8 mouse cellular contexts compared by ENCODE assay signal in genomic region chr5:150521937-150522866, GRCm38 (mm10). TPM values are rescaled to one million over a fixed set of nuclear protein-coding genes. Genes with fewer than 3 reads are reported as not detected.
A peak's percentile ranks its signal among the peaks of the same experiment; 100 is the strongest.
DNase-seq lines count a peak whose midpoint lies in the region; ATAC-seq and TF ChIP-seq lines count a peak whose summit lies in the region.

Gene Brca2 (plus strand): TSS chr5:150522630.

- H3K4me1 ChIP-seq in hindbrain, embryonic 15.5 days (replicated peaks) = peaks cover 13% of the 10 kb centered on the region

- H3K9me3 ChIP-seq in hindbrain, embryonic 15.5 days = no peaks in the 10 kb centered on the region

- peak within 1 kb of the TSS; percentile 69 for H3K4me3 ChIP-seq in hindbrain, embryonic 15.5 days

- ATAC-seq in Patski = peak; percentile 89
- peak; percentile 94 for ATAC-seq in hindbrain, embryonic 15.5 days (ENCODE audit: low FRiP score, low read depth)

- no peaks in the 10 kb centered on the region for H3K36me3 ChIP-seq in hindbrain, embryonic 15.5 days

- CTCF ChIA-PET in Patski (lab: Charles Lee) = interaction anchor here (2.0 to 3.2 kb wide), 2 partner anchors 12 to 143 kb away, joined by 8 to 13 read pairs; partner anchors contain the start of gene N4bp2l2

- H3K4me2 ChIP-seq in hindbrain, embryonic 15.5 days = peak within 1 kb of the TSS; percentile 65

- in situ Hi-C loops in Patski (cut with MboI; ENCODE audit: low pct_unique_long_range_greater_than_20kb) = no loop called here

- 5% methylated on average over 63 of the region's 63 CpGs for WGBS in hindbrain, embryonic 15.5 days

- POLR2A ChIA-PET in Patski (lab: Charles Lee) = interaction anchor here (0.6 to 1.4 kb wide), 3 partner anchors 144 to 243 kb away, joined by 3 to 4 read pairs (median 3); partner anchors contain the start of gene N4bp2l2

- H3K9ac ChIP-seq in hindbrain, embryonic 15.5 days = peak within 1 kb of the TSS; percentile 76

- no peak for DNase-seq in Patski (ENCODE audit: low read depth, low spot score)
- DNase-seq in cerebellum, postnatal 14 days = peak; percentile 95 to 96
- DNase-seq in frontal cortex, postnatal 25 days (ENCODE audit: low spot score in 2 of 2) = peak; percentile 79 to 90
- peak; percentile 76 for DNase-seq in left cerebral cortex, adult 11 months (ENCODE audit: low spot score)
- DNase-seq in lung, postnatal 4 days = peak; percentile 93 to 94
- peak; percentile 83 for DNase-seq in retina, postnatal 7 days (ENCODE audit: low read depth, low spot score)
- DNase-seq in urinary bladder, adult 2 months (ENCODE audit: low spot score) = peak; percentile 90

- no peak for TF ChIP-seq CTCF in Patski (IDR thresholded peaks at IDR 0.05)

- no peaks in the 10 kb centered on the region for H3K27me3 ChIP-seq in Patski
- no peaks in the 10 kb centered on the region for H3K27me3 ChIP-seq in hindbrain, embryonic 15.5 days

- peak within 1 kb of the TSS; percentile 73 for H3K27ac ChIP-seq in hindbrain, embryonic 15.5 days (replicated peaks)

RNA-seq across cellular contexts. Expression of gene Brca2, which starts in this region (rescaled TPM):
- polyA plus RNA-seq in Patski (2021) = 10.6 TPM
- polyA plus RNA-seq in hindbrain, embryonic 15.5 days (2015; fragmentation: Nextera tagmentation; extraction: Ambion mirVana) = 14.3 and 16.8 TPM in 2 replicates
- 5.7 and 6.6 TPM in 2 replicates for polyA plus RNA-seq in urinary bladder, adult 2 months (2012; rRNA removed)
